ENCODE assay signal across 13 mouse cellular contexts in the genomic region with DNA sequence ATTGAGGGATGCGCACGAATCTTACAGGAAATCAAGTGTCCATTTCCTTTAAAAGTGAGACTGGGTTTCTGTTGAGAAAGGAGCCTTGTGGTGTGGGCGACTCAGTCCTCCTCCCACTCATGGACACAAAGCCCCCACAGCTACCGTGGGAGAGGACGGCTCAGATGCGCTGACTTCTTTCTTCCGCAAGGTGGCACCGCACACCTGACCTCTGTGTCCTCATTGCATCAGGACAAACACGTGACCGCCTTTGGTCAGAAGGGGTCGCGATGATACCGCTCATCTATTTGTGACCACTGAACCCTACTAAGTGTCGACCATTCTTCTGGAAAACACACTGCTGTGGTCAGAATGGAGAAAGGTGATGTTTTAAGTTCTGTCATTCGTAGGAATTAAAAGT. TPM values are rescaled to one million over a fixed set of nuclear protein-coding genes. Genes with fewer than 3 reads are reported as not detected.
DNase-seq lines count a peak whose midpoint lies in the region; ATAC-seq lines count a peak whose summit lies in the region.
"Had no signal": no experiment of that assay in that cellular context is flagged by ENCODE, and none has a peak within 500 bp of the region (broad histone marks: within the 10 kb centered on the region; RNA-seq: fewer than 3 reads in every experiment).

No protein-coding gene starts in this region.

- peak; percentile 14; the same call in 1 of the 2 replicates for ATAC-seq in midbrain, embryonic 13.5 days
- ATAC-seq in forebrain, embryonic 16.5 days, result peak; percentile 38; the same call in 1 of the 2 replicates
- peak; percentile 56; the same call in 1 of the 2 replicates for ATAC-seq in neural tube, embryonic 12.5 days (ENCODE audit: low FRiP score, low read depth)

- H3K27ac ChIP-seq in midbrain, embryonic 13.5 days, result no peak overlapping the region
- H3K27ac ChIP-seq in midbrain, embryonic 10.5 days (replicated peaks), result no peak overlapping the region
- no peak overlapping the region for H3K27ac ChIP-seq in forebrain, embryonic 16.5 days (ENCODE audit: low read length)
- H3K27ac ChIP-seq in neural tube, embryonic 12.5 days, result no peak overlapping the region

- intact Hi-C loops in left cerebral cortex, postnatal 10 days (cut with DNase I), result loop anchor here (1.0 kb wide), 1 partner anchor 33 kb away; no protein-coding TSS in a partner anchor
- intact Hi-C loops in left cerebral cortex, postnatal 4 days (cut with DNase I), result loop anchor here (1.0 kb wide), 1 partner anchor 35 kb away; no protein-coding TSS in a partner anchor

- no peaks in the 10 kb centered on the region for H3K27me3 ChIP-seq in midbrain, embryonic 13.5 days
- H3K27me3 ChIP-seq in midbrain, embryonic 10.5 days (ENCODE audit: low read depth, poor library complexity, severe bottlenecking), result no peaks in the 10 kb centered on the region
- H3K27me3 ChIP-seq in forebrain, embryonic 16.5 days (replicated peaks; ENCODE audit: control insufficient read depth, insufficient read depth, low read length), result no peaks in the 10 kb centered on the region
- H3K27me3 ChIP-seq in neural tube, embryonic 12.5 days (replicated peaks), result no peaks in the 10 kb centered on the region

- no peak overlapping the region for H3K9ac ChIP-seq in midbrain, embryonic 13.5 days (replicated peaks)
- no peak overlapping the region for H3K9ac ChIP-seq in forebrain, embryonic 16.5 days (replicated peaks; ENCODE audit: low read depth, low read length)
- H3K9ac ChIP-seq in neural tube, embryonic 12.5 days, result no peak overlapping the region

- no peaks in the 10 kb centered on the region for H3K4me1 ChIP-seq in midbrain, embryonic 13.5 days (replicated peaks)
- no peaks in the 10 kb centered on the region for H3K4me1 ChIP-seq in midbrain, embryonic 10.5 days
- H3K4me1 ChIP-seq in forebrain, embryonic 16.5 days (replicated peaks; ENCODE audit: control insufficient read depth, insufficient read depth, low read length), result no peaks in the 10 kb centered on the region
- no peaks in the 10 kb centered on the region for H3K4me1 ChIP-seq in neural tube, embryonic 12.5 days

- H3K36me3 ChIP-seq in midbrain, embryonic 13.5 days, result peaks cover 18% of the 10 kb centered on the region
- peaks cover 18% of the 10 kb centered on the region for H3K36me3 ChIP-seq in midbrain, embryonic 10.5 days
- peaks cover 15% of the 10 kb centered on the region for H3K36me3 ChIP-seq in forebrain, embryonic 16.5 days (ENCODE audit: control insufficient read depth, insufficient read depth)
- peaks cover 13% of the 10 kb centered on the region for H3K36me3 ChIP-seq in neural tube, embryonic 12.5 days

- DNase-seq in frontal cortex, postnatal 10 days (ENCODE audit: low spot score in 2 of 2), result peak; percentile 9
- DNase-seq in frontal cortex, postnatal 14 days (ENCODE audit: low spot score in 2 of 2), result no peak
- no peak for DNase-seq in midbrain, embryonic 10.5 days (ENCODE audit: low spot score)
- no peak for DNase-seq in left cerebral cortex, postnatal 10 days (ENCODE audit: extremely low spot score in 1 of 2, low spot score in 2 of 2)
- no peak for DNase-seq in left cerebral cortex, postnatal 4 days
- DNase-seq: lung, postnatal 36 days; thymus, postnatal 25 days had no signal

- WGBS in midbrain, embryonic 13.5 days, result 87% methylated on average over 15 of the region's 15 CpGs
- 89% methylated on average over 15 of the region's 15 CpGs for WGBS in midbrain, embryonic 10.5 days
- 88% methylated on average over 15 of the region's 15 CpGs for WGBS in forebrain, embryonic 16.5 days
- WGBS in neural tube, embryonic 12.5 days, result 85% methylated on average over 15 of the region's 15 CpGs

- no peak overlapping the region for H3K4me3 ChIP-seq in midbrain, embryonic 13.5 days (replicated peaks)
- H3K4me3 ChIP-seq in midbrain, embryonic 10.5 days, result no peak overlapping the region
- no peak overlapping the region for H3K4me3 ChIP-seq in forebrain, embryonic 16.5 days (replicated peaks; ENCODE audit: low read length)
- no peak overlapping the region for H3K4me3 ChIP-seq in neural tube, embryonic 12.5 days

- H3K9me3 ChIP-seq in midbrain, embryonic 13.5 days, result peaks cover 6% of the 10 kb centered on the region; the same call in 1 of the 2 replicates
- peaks cover 13% of the 10 kb centered on the region for H3K9me3 ChIP-seq in midbrain, embryonic 10.5 days (replicated peaks)
- H3K9me3 ChIP-seq in forebrain, embryonic 16.5 days (ENCODE audit: control insufficient read depth, low read length), result peaks cover 7% of the 10 kb centered on the region; the same call in 1 of the 2 replicates
- 0 out of 2 replicates have a peak, but pooled peaks cover 10% of the 10 kb centered on the region for H3K9me3 ChIP-seq in neural tube, embryonic 12.5 days

- H3K4me2 ChIP-seq in midbrain, embryonic 13.5 days (replicated peaks), result no peak overlapping the region
- H3K4me2 ChIP-seq in forebrain, embryonic 16.5 days (ENCODE audit: low read length), result no peak overlapping the region
- no peak overlapping the region for H3K4me2 ChIP-seq in neural tube, embryonic 12.5 days (replicated peaks)

RNA-seq across cellular contexts. Expression of gene Ppp2r3d, which starts 1.0 kb away (rescaled TPM):
- polyA plus RNA-seq in midbrain, embryonic 13.5 days (2015; fragmentation: Nextera tagmentation; extraction: Ambion mirVana), result 166 and 188 TPM in 2 replicates
- polyA plus RNA-seq in midbrain, embryonic 10.5 days (2016; fragmentation: Nextera tagmentation; extraction: Ambion mirVana), result 136 and 157 TPM in 2 replicates
- polyA plus RNA-seq in forebrain, embryonic 16.5 days (2015; fragmentation: Nextera tagmentation; extraction: Ambion mirVana), result 146 and 161 TPM in 2 replicates
- polyA plus RNA-seq in neural tube, embryonic 12.5 days (2016; fragmentation: Nextera tagmentation; extraction: Ambion mirVana), result 194 and 199 TPM in 2 replicates
- total RNA-seq in left cerebral cortex, postnatal 10 days (2021), result 100 to 1,000 TPM; 106 to 120 TPM
- 100 to 1,000 TPM; 123 to 127 TPM for total RNA-seq in left cerebral cortex, postnatal 4 days (2021)

RNA-seq across cellular contexts. Expression of gene Gm21836, which starts 17.9 kb away (rescaled TPM):
- not detected in 2 replicates for polyA plus RNA-seq in midbrain, embryonic 13.5 days (2015; fragmentation: Nextera tagmentation; extraction: Ambion mirVana)
- not detected in 2 replicates for polyA plus RNA-seq in midbrain, embryonic 10.5 days (2016; fragmentation: Nextera tagmentation; extraction: Ambion mirVana)
- not detected in 2 replicates for polyA plus RNA-seq in forebrain, embryonic 16.5 days (2015; fragmentation: Nextera tagmentation; extraction: Ambion mirVana)
- not detected in 2 replicates for polyA plus RNA-seq in neural tube, embryonic 12.5 days (2016; fragmentation: Nextera tagmentation; extraction: Ambion mirVana)
- not detected for total RNA-seq in left cerebral cortex, postnatal 10 days (2021)
- total RNA-seq in left cerebral cortex, postnatal 4 days (2021), result not detected
- total RNA-seq: heart, postnatal 25 days; layer of hippocampus, postnatal 10 days had no signal
- polyA plus RNA-seq: Patski had no signal

Comparison
In these comparisons a context has a peak if more than half of its experiments do, and no peak if none do; other contexts are left out.
1. DNase-seq: peak in frontal cortex, postnatal 10 days (2 of 2); none in frontal cortex, postnatal 14 days (0 of 2), midbrain, embryonic 10.5 days (single experiment), left cerebral cortex, postnatal 10 days (0 of 2) and left cerebral cortex, postnatal 4 days (single experiment).
2. Peak in every context shown above with its lines, with median percentiles within 50 percentile points of each other: ATAC-seq.